Mouse (Mus musculus): ENCODE data around the gene 1810010D01Rik.

DNA sequence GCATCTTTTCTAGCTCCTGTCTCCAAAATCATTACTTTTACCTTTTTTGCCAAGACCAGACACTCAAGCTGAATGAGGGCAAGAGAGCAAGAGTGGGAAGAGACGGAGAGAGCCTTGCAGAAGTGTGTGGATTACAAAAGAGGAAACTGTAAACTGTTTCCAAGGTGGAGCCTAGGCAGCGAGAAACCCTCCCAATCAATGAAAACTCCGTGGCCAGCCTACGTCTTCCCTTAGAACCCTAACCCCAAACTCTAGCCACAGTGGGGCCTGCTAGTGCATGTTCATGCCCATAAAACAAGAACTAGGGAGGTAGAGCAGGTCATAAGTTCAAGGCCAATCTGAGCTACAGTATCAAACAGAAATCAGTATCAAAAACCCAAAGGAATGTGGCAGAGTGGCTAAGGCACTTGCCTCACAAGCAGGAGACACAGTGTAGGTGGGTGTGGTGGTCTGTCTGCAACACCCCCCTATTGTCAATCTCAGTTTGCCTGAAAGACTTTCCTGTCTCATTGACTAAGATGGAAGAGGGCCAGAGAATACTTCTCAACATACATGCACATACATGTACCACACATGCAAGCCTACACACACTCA is 2.7 kb upstream of the 1810010D01Rik start:
- TF ChIP-seq EP300 (IDR thresholded peaks at IDR 0.05; ENCODE audit: low read depth) (no peak), CTCF (IDR thresholded peaks at IDR 0.05; ENCODE audit: low read depth) (no peak)

Measured in liver, postnatal 0 days (tissue).